Mouse (Mus musculus): ENCODE results near the gene Myb.

- no peak for TF ChIP-seq POLR2A (IDR thresholded peaks at IDR 0.05; ENCODE audit: low read depth, low read length)
- no peak for TF ChIP-seq CTCF (IDR thresholded peaks at IDR 0.05; ENCODE audit: borderline replicate concordance, insufficient read depth, low read length)
Measured at GRCm38 (mm10) chr10:21135297-21135696, 25.5 kb downstream of the Myb start.
